Mouse (Mus musculus) G1E (cell line): Measurements from ENCODE around the gene Gm28308.

ENCODE experiments used
- CTCF ChIP-seq: IDR thresholded peaks from 2 replicates; pipeline ENCODE4 v1.5.1; 2012; ENCODE audit warnings: low read depth, low read length, inconsistent platforms, mixed read lengths
- GATA1 ChIP-seq: IDR thresholded peaks from 2 replicates; pipeline ENCODE4 v1.6.1; 2012; ENCODE audit warnings: borderline replicate concordance, low read length, inconsistent platforms, mixed read lengths
- GATA2 ChIP-seq: IDR thresholded peaks from 2 replicates; pipeline ENCODE4 v1.6.1; 2012; ENCODE audit warnings: low read depth, low read length, inconsistent platforms, borderline replicate concordance

GRCm38 (mm10) chr6:52208868-52209684, 4.1 kb downstream of the Gm28308 start:
- TF ChIP-seq CTCF (no peak), GATA1 (no peak), GATA2 (no peak)
